Mouse (Mus musculus) lung, embryonic 16.5 days (tissue): ENCODE results near the gene Cysltr2. TPM values are rescaled to one million over a fixed set of nuclear protein-coding genes. Genes with fewer than 3 reads are reported as not detected.

Source experiments
- ATAC-seq: fragments of 200-750 bp; cut with Nextera tagmentation; 2 replicates; pipeline ENCODE4 v1.8.0; 2017; ENCODE audit warnings: low read depth, mild to moderate bottlenecking, moderate library complexity
- H3K27ac ChIP-seq: fragments of 300-500 bp; sonication (generic); 2 replicates; pipeline ENCODE4 v1.5.1; 2014; ENCODE audit warnings: mild to moderate bottlenecking, control low read depth, low read length
- H3K27me3 ChIP-seq: fragments of 300-500 bp; sonication (generic); 2 replicates; pipeline ENCODE4 v1.6.1; 2014; ENCODE audit warnings: low read depth, low read length, mixed read lengths; ENCODE audit not compliant: control insufficient read depth, insufficient read depth
- H3K36me3 ChIP-seq: fragments of 300-500 bp; sonication (generic); 2 replicates; pipeline ENCODE4 v1.6.1; 2014; ENCODE audit warnings: low read length; ENCODE audit not compliant: control insufficient read depth, insufficient read depth
- H3K4me1 ChIP-seq: fragments of 300-500 bp; sonication (generic); replicated peaks from 2 replicates; pipeline ENCODE4 v1.6.1; 2014; ENCODE audit warnings: low read length, mixed read lengths; ENCODE audit not compliant: control insufficient read depth, insufficient read depth
- H3K4me2 ChIP-seq: fragments of 300-500 bp; sonication (generic); 2 replicates; pipeline ENCODE4 v1.6.1; 2014; ENCODE audit warnings: low read depth, low read length, control low read depth
- H3K4me3 ChIP-seq: fragments of 300-500 bp; sonication (generic); 2 replicates; pipeline ENCODE4 v1.5.1; 2014; ENCODE audit warnings: mild to moderate bottlenecking, low read length, control low read depth
- H3K9ac ChIP-seq: fragments of 300-500 bp; sonication (generic); 2 replicates; pipeline ENCODE4 v1.6.1; 2014; ENCODE audit warnings: low read length, control low read depth
- H3K9me3 ChIP-seq: fragments of 300-500 bp; sonication (generic); 2 replicates; pipeline ENCODE4 v1.6.1; 2016; ENCODE audit warnings: low read length; ENCODE audit not compliant: control insufficient read depth
- WGBS: fragments of 180-500 bp; shearing (Covaris S2); extraction: QIAGEN DNeasy Blood & Tissue Kit; methylation state at CpG from one replicate; pipeline ENCODE4 v1.1.7; 2014; 5-methylcytosine and 5-hydroxymethylcytosine counted together
- polyA plus RNA-seq: library from polyadenylated mRNA; unstranded; fragments of >200 nt; fragmentation: Nextera tagmentation; extraction: Ambion mirVana; gene quantifications from 2 replicates; pipeline ENCODE4 v1.2.1, GENCODE M21; 2015

Gene Cysltr2
- polyA plus RNA-seq: 0.60 and 1.2 TPM in 2 replicates

GRCm38 (mm10) chr14:73048937-73049336, at the start of gene Cysltr2:
TSS of gene Cysltr2 (minus strand) at chr14:73049114.
- H3K9ac ChIP-seq: no peak within 1 kb of the TSS
- H3K9me3 ChIP-seq: no peaks in the 10 kb centered on the region
- WGBS: 40% methylated on average over 6 of the region's 6 CpGs
- peak within 1 kb of the TSS; percentile 22; the same call in 1 of the 2 replicates for H3K4me2 ChIP-seq
- H3K36me3 ChIP-seq: no peaks in the 10 kb centered on the region
- H3K4me3 ChIP-seq: no peak within 1 kb of the TSS
- H3K27me3 ChIP-seq: no peaks in the 10 kb centered on the region
- no peaks in the 10 kb centered on the region for H3K4me1 ChIP-seq
- no peak for ATAC-seq
- H3K27ac ChIP-seq: no peak within 1 kb of the TSS

DNA sequence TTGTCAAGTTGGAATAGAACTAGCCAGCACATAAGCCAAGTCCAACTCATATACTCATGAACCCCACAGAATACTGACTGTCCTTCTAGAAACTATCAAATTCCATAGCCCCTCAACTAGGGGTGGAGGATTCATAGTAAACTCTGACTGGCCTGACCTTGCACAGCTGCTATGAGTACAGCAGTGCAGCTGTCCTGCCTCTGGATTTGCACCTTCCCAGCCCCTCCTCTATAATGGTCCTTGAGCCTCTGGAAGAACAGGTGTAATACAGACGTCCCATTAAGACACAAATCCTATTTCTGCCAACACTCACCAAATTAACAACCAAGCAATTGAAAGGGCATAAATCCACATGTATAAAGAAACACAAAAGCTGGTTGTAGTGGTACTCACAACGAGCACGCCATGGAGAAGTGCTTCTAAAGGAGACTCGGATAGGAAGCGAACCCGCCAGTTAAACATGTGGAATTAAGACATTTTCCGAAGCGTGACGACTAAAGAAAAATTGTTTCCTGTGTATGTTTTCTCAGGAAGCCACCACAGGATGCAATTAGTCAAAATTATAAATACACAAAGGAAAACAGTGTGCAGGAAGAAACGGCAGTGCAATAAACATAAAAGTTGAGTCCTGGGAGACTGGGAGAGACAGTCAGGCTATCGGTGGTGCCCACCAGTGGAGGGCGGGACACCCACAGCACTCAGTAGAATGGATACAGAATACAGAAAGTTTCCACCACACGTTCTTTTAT, 46.1 kb upstream of the Cysltr2 start:
- no peaks in the 10 kb centered on the region for H3K36me3 ChIP-seq
- no peak overlapping the region for H3K27ac ChIP-seq
- 43% methylated on average over 13 of the region's 13 CpGs for WGBS
- H3K9me3 ChIP-seq: no peaks in the 10 kb centered on the region
- ATAC-seq: no peak
- no peak overlapping the region for H3K4me3 ChIP-seq
- no peak overlapping the region for H3K4me2 ChIP-seq
- no peak overlapping the region for H3K9ac ChIP-seq
- no peaks in the 10 kb centered on the region for H3K27me3 ChIP-seq
- H3K4me1 ChIP-seq: no peaks in the 10 kb centered on the region

DNA sequence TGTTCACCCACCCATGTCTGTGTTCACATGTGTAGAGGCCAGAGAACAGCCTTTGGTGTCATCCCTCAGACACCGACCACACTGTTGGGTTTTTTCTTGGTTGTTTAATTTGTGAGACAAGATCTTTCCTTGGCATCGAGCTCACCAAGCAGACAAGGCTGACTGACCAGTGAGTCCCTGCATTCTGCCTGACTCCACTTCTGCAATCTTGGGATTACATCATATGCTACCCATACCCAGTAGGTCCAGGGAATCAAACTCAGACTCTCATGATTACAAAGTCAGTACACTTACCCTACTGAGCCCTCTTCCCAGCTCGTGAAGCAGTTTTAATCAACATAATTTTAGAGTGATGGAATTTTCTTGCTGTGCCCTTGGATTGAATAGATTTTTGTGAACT, 44.0 kb upstream of the Cysltr2 start:
- 87% methylated on average over 3 of the region's 3 CpGs for WGBS
- H3K4me1 ChIP-seq: no peaks in the 10 kb centered on the region
- no peak overlapping the region for H3K9ac ChIP-seq
- no peaks in the 10 kb centered on the region for H3K27me3 ChIP-seq
- no peak for ATAC-seq
- H3K4me3 ChIP-seq: no peak overlapping the region
- no peaks in the 10 kb centered on the region for H3K9me3 ChIP-seq
- H3K27ac ChIP-seq: no peak overlapping the region
- no peaks in the 10 kb centered on the region for H3K36me3 ChIP-seq
- H3K4me2 ChIP-seq: no peak overlapping the region

DNA sequence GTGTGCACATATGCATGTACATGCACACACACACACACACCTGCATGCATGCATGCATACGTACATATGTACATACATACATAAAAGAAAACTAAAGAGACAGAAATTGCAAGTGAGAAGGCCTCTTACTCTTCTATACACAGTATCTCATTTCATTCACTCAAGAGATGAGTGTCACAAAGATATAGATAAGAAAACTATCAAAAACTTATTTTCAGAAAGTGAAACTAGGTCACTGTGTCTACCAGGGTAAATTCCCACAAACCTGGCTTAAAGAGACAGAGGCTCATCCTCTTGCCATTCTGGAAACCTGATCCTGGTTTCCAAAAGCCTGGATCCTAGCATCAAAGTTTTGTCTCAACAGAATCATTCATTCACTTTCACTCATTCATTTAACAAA, 39.3 kb upstream of the Cysltr2 start:
- Histone ChIP-seq H3K36me3 (no peaks in the 10 kb centered on the region), H3K27me3 (no peaks in the 10 kb centered on the region), H3K4me2 (no peak overlapping the region), H3K9me3 (no peaks in the 10 kb centered on the region), H3K4me3 (no peak overlapping the region), H3K27ac (no peak overlapping the region), H3K9ac (no peak overlapping the region), H3K4me1 (no peaks in the 10 kb centered on the region)
- no peak for ATAC-seq
- 76% methylated on average over 1 of the region's 1 CpGs for WGBS

- WGBS: 78% methylated on average over 5 of the region's 5 CpGs
- ATAC-seq: no peak
- no peak overlapping the region for H3K9ac ChIP-seq
- no peaks in the 10 kb centered on the region for H3K4me1 ChIP-seq
- H3K4me3 ChIP-seq: no peak overlapping the region
- H3K36me3 ChIP-seq: no peaks in the 10 kb centered on the region
- H3K4me2 ChIP-seq: no peak overlapping the region
- H3K27ac ChIP-seq: no peak overlapping the region
- H3K27me3 ChIP-seq: no peaks in the 10 kb centered on the region
- no peaks in the 10 kb centered on the region for H3K9me3 ChIP-seq
Measured at GRCm38 (mm10) chr14:73087746-73088145, 38.8 kb upstream of the Cysltr2 start.

DNA sequence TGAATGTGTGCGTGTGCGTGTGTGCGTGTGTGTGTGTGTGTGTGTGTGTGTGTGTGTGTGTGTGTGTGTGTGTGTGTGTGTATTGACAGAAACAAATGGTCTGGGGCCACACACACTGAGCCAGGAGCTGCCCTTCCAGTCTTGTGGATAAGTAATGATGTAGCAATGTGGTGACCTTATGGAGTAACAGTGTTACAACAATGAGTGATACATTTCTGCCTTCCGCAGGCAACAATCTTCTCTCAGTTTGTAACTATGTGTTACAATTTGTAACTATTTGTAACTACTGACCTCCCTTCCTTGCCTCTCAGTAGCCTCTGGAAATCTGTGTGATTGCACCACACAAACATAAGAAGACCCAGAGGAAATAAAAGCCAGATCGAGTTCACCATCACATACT, 38.3 kb upstream of the Cysltr2 start:
- H3K27ac ChIP-seq: no peak overlapping the region
- no peaks in the 10 kb centered on the region for H3K9me3 ChIP-seq
- H3K36me3 ChIP-seq: no peaks in the 10 kb centered on the region
- no peak overlapping the region for H3K4me3 ChIP-seq
- no peak overlapping the region for H3K4me2 ChIP-seq
- no peak for ATAC-seq
- no peaks in the 10 kb centered on the region for H3K27me3 ChIP-seq
- no peak overlapping the region for H3K9ac ChIP-seq
- 82% methylated on average over 5 of the region's 5 CpGs for WGBS
- no peaks in the 10 kb centered on the region for H3K4me1 ChIP-seq

DNA sequence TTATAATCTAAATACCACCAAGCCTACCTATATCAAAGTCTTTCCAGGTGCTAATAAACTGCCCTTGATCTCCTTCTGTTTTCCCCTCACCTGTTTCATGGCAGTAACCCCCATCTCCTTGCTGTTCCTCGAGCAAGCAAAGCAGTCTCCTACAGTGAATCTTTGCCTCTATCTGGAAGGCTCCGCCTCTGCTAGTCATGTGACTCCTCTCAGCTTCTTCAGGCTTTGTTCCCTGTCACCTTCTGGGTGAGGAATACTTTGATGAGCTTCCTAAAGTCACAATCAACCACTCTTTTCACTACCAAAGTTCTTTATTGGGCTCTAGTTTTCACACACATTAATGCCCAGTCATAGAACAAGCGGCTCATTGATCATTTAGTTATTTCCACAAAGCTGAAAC, 37.5 kb upstream of the Cysltr2 start:
- Histone ChIP-seq H3K4me3 (no peak overlapping the region), H3K4me1 (no peaks in the 10 kb centered on the region), H3K27ac (no peak overlapping the region), H3K27me3 (no peaks in the 10 kb centered on the region), H3K9ac (no peak overlapping the region), H3K36me3 (no peaks in the 10 kb centered on the region), H3K4me2 (no peak overlapping the region), H3K9me3 (no peaks in the 10 kb centered on the region)
- ATAC-seq: no peak
- 60% methylated on average over 3 of the region's 3 CpGs for WGBS

DNA sequence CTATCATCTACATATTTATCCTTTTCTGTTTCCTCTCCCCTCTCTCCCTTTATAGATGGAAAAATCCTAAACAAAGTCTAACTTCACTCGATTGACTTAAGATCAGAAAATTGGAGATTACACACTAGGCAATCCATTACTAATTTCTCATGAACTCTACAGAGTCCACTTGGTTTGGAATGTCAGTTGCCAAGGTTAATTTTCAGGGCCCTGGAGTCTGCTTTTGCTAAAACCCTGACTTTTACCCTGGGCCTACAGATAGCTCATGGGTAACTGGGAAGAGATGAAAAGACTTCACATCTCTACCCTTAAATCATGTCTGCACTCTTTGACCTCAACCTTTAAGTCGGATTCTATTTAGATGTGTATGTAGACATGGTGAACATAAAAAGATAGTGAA, 34.6 kb upstream of the Cysltr2 start:
- H3K36me3 ChIP-seq: no peaks in the 10 kb centered on the region
- H3K9me3 ChIP-seq: no peaks in the 10 kb centered on the region
- H3K4me2 ChIP-seq: no peak overlapping the region
- no peaks in the 10 kb centered on the region for H3K4me1 ChIP-seq
- no peak overlapping the region for H3K4me3 ChIP-seq
- H3K27me3 ChIP-seq: no peaks in the 10 kb centered on the region
- ATAC-seq: no peak
- H3K9ac ChIP-seq: no peak overlapping the region
- H3K27ac ChIP-seq: no peak overlapping the region
- 68% methylated on average over 2 of the region's 2 CpGs for WGBS

DNA sequence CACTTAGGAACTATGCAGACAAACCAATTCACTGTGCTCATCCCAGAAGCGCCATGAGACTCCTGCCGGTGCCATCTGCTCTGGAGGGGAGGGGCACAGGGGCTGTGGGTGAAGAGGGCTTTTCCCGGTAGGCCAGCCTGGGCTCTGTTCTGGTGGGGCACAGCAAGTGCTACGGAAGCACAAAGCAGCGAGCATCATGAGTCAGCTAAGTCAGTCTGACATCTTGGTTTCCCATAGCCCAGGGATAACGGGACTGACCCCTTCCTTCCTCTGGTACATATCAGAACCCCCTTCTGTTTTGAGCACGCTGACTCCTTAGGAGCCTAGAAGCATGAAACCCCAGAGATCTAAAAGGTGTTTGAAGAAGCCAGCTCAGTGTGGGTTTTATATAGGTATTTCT, 15.5 kb upstream of the Cysltr2 start:
- Histone ChIP-seq H3K27ac (no peak overlapping the region), H3K4me2 (no peak overlapping the region), H3K27me3 (no peaks in the 10 kb centered on the region), H3K36me3 (no peaks in the 10 kb centered on the region), H3K9ac (no peak overlapping the region), H3K9me3 (no peaks in the 10 kb centered on the region), H3K4me1 (peaks cover 4% of the 10 kb centered on the region; the same call in 1 of the 2 replicates), H3K4me3 (no peak overlapping the region)
- ATAC-seq: no peak
- WGBS: 83% methylated on average over 7 of the region's 7 CpGs
